8 mouse cellular contexts compared by ENCODE assay signal in the genomic region with DNA sequence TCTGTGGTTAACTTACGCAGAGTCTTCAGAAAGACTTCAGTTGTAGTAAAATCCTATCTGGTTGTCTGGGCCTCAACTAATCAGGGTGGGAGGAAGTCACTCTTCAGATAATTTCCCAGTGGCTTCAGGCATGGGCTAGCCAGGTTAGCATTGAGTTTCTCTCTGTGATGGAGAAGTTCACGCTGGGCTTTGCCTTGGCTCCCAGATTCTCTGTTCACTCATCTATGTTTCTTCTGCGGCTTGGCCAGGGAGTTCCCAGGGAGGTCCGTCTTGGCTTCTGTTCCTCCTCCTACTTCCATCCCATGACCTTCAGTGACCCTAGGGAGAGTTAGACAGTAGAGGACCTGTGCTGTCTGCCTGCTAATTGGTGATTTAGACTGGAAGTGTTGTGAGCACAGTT.
DNase-seq lines count a peak whose midpoint lies in the region; ATAC-seq lines count a peak whose summit lies in the region.

No protein-coding gene starts in this region.

- peak overlapping the region; percentile 33 for H3K27ac ChIP-seq in hindbrain, embryonic 15.5 days (replicated peaks)
- 0 out of 2 replicates have a peak overlapping the region, but pooled peaks have one; percentile 25 for H3K27ac ChIP-seq in midbrain, embryonic 11.5 days (ENCODE audit: low read depth, low read length)

- no peaks in the 10 kb centered on the region for H3K9me3 ChIP-seq in hindbrain, embryonic 15.5 days
- H3K9me3 ChIP-seq in midbrain, embryonic 11.5 days (ENCODE audit: control insufficient read depth, low read length) = no peaks in the 10 kb centered on the region

- H3K9ac ChIP-seq in hindbrain, embryonic 15.5 days = no peak overlapping the region
- H3K9ac ChIP-seq in midbrain, embryonic 11.5 days (ENCODE audit: low read length) = peak overlapping the region; percentile 38; the same call in 1 of the 2 replicates

- H3K36me3 ChIP-seq in hindbrain, embryonic 15.5 days = no peaks in the 10 kb centered on the region
- H3K36me3 ChIP-seq in midbrain, embryonic 11.5 days (ENCODE audit: control insufficient read depth, insufficient read depth, low read length) = no peaks in the 10 kb centered on the region

- H3K4me3 ChIP-seq in hindbrain, embryonic 15.5 days = no peak overlapping the region
- H3K4me3 ChIP-seq in midbrain, embryonic 11.5 days (ENCODE audit: low read depth, low read length) = no peak overlapping the region

- no peaks in the 10 kb centered on the region for H3K27me3 ChIP-seq in hindbrain, embryonic 15.5 days
- no peaks in the 10 kb centered on the region for H3K27me3 ChIP-seq in midbrain, embryonic 11.5 days (ENCODE audit: control insufficient read depth, insufficient read depth, low read length)

- ATAC-seq in cerebellum, adult (ENCODE audit: insufficient number of reproducible peaks, low FRiP score, low TSS enrichment) = 0 out of 2 replicates have a peak, but pooled peaks have one; percentile 3
- 0 out of 2 replicates have a peak, but pooled peaks have one; percentile 24 for ATAC-seq in common myeloid progenitor, adult 5-6 weeks (replicated peaks; ENCODE audit: low read depth, poor library complexity, severe bottlenecking)
- peak; percentile 5; the same call in 1 of the 2 replicates for ATAC-seq in hindbrain, embryonic 15.5 days (ENCODE audit: low FRiP score, low read depth)
- peak; percentile 34; the same call in 1 of the 2 replicates for ATAC-seq in midbrain, embryonic 11.5 days (ENCODE audit: low FRiP score)

- whole genome bisulfite sequencing in hindbrain, embryonic 15.5 days = 41% methylated on average over 4 of the region's 4 CpGs
- WGBS in midbrain, embryonic 11.5 days = 48% methylated on average over 4 of the region's 4 CpGs

- DNase-seq in cerebellum, postnatal 4 days (ENCODE audit: low spot score in 2 of 2) = no peak
- DNase-seq in midbrain, embryonic 11.5 days (ENCODE audit: low spot score, missing footprints) = no peak
- no peak for DNase-seq in right cerebral cortex, adult 18-20 months
- no peak for DNase-seq in testis, postnatal 10 days (ENCODE audit: low spot score)
- DNase-seq in MN1 (ENCODE audit: low spot score) = no peak

- peaks cover 31% of the 10 kb centered on the region for H3K4me1 ChIP-seq in hindbrain, embryonic 15.5 days (replicated peaks)
- H3K4me1 ChIP-seq in midbrain, embryonic 11.5 days (ENCODE audit: control insufficient read depth, insufficient read depth, low read length) = peaks cover 7% of the 10 kb centered on the region

- H3K4me2 ChIP-seq in hindbrain, embryonic 15.5 days = peak overlapping the region; percentile 38; the same call in 1 of the 2 replicates
- no peak overlapping the region for H3K4me2 ChIP-seq in midbrain, embryonic 11.5 days
